Mouse (Mus musculus) left cerebral cortex, postnatal 36 days (tissue): ENCODE measurements around the gene Serpina3m. TPM values are rescaled to one million over a fixed set of nuclear protein-coding genes. Genes with fewer than 3 reads are reported as not detected.

Source experiments
- total RNA-seq, 2 experiments: library from RNA; stranded (reverse); gene quantifications; 2 replicates each; pipeline ENCODE4 v1.2.3; 2021

The Serpina3m gene
- total RNA-seq, 2 experiments from 2014 or later: not detected

Other genes with a start within 250 kb of the Serpina3m start
- not detected for gene Serpina5, start 237.4 kb upstream of the Serpina3m start, total RNA-seq
- gene Serpina3a, start 225.8 kb upstream of the Serpina3m start, total RNA-seq: not detected
- not detected for gene Serpina3b, start 210.5 kb upstream of the Serpina3m start, total RNA-seq
- gene Serpina3c, start 184.6 kb upstream of the Serpina3m start, total RNA-seq: not detected
- gene Serpina3f, start 123.9 kb upstream of the Serpina3m start, total RNA-seq: not detected
- gene Serpina3g, start 102.2 kb upstream of the Serpina3m start, total RNA-seq: under 1 TPM in 1 of 2 experiments, not detected in 1; 0.57 TPM
- not detected for gene Serpina3i, start 75.4 kb upstream of the Serpina3m start, total RNA-seq
- gene Serpina3j, start 23.9 kb upstream of the Serpina3m start, total RNA-seq: not detected
- gene Serpina3k, start within 50 bp of the Serpina3m start, total RNA-seq: not detected
- gene Serpina3n, start 68.2 kb downstream of the Serpina3m start, total RNA-seq: 10 to 100 TPM; 10.5 to 11.8 TPM
- gene Gsc, start 134.8 kb downstream of the Serpina3m start, total RNA-seq: not detected